Mouse (Mus musculus) neural tube, embryonic 13.5 days (tissue): ENCODE measurements at regions not wholly inside any gene's neighbourhood (a gene's known extent, or its start where the extent isn't known, plus 50 kb on each side); places are given as distances from the start of the nearest gene placed in this dataset.

Experiments
- ATAC-seq: fragments of 200-750 bp; cut with Nextera tagmentation; 2 replicates; pipeline ENCODE4 v1.8.0; 2017; ENCODE audit warnings: low read depth, mild to moderate bottlenecking, moderate TSS enrichment, moderate library complexity
- H3K27ac ChIP-seq: fragments of 300-500 bp; sonication (generic); replicated peaks from 2 replicates; pipeline ENCODE4 v1.5.1; 2015; ENCODE audit warnings: moderate library complexity, mild to moderate bottlenecking, inconsistent platforms
- H3K27me3 ChIP-seq: fragments of 300-500 bp; sonication (generic); 2 replicates; pipeline ENCODE4 v1.6.1; 2015; ENCODE audit warnings: mild to moderate bottlenecking, inconsistent platforms
- H3K36me3 ChIP-seq: fragments of 300-500 bp; sonication (generic); 2 replicates; pipeline ENCODE4 v1.6.1; 2015; ENCODE audit warnings: mild to moderate bottlenecking, inconsistent platforms
- H3K4me1 ChIP-seq: fragments of 300-500 bp; sonication (generic); replicated peaks from 2 replicates; pipeline ENCODE4 v1.6.1; 2015; ENCODE audit warnings: inconsistent platforms
- H3K4me2 ChIP-seq: fragments of 300-500 bp; sonication (generic); 2 replicates; pipeline ENCODE4 v1.6.1; 2015; ENCODE audit warnings: inconsistent platforms, mild to moderate bottlenecking, moderate library complexity
- H3K4me3 ChIP-seq: fragments of 300-500 bp; sonication (generic); 2 replicates; pipeline ENCODE4 v1.5.1; 2015; ENCODE audit warnings: mild to moderate bottlenecking, inconsistent platforms
- H3K9ac ChIP-seq: fragments of 300-500 bp; sonication (generic); 2 replicates; pipeline ENCODE4 v1.6.1; 2015; ENCODE audit warnings: moderate library complexity, mild to moderate bottlenecking, inconsistent platforms
- H3K9me3 ChIP-seq: fragments of 300-500 bp; sonication (generic); 2 replicates; pipeline ENCODE4 v1.6.1; 2016; ENCODE audit warnings: inconsistent platforms

DNA sequence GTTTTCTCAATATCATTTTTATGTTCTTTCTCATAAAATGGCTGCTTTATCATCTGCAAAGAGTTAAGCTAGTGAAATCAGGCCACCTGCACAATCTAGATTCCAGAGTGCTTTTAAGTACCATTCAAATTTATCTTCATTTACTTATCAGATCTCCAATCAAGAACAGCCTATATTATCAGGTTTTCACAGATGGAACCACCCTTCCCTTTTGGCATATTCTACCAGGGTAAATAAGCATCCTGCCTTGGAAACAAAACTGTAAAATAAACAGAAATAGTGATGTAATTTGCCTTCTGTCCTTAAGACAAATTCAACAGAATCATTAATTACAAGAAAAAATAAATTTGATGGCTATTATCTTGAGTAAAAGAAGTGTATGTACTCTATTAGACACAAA is 55.2 kb upstream of the Arsj start:
- H3K4me2 ChIP-seq = no peak overlapping the region
- H3K9me3 ChIP-seq = no peaks in the 10 kb centered on the region
- no peak overlapping the region for H3K9ac ChIP-seq
- no peak for ATAC-seq
- no peak overlapping the region for H3K27ac ChIP-seq
- no peaks in the 10 kb centered on the region for H3K27me3 ChIP-seq
- H3K4me3 ChIP-seq = no peak overlapping the region
- no peaks in the 10 kb centered on the region for H3K4me1 ChIP-seq
- no peaks in the 10 kb centered on the region for H3K36me3 ChIP-seq
